Mouse (Mus musculus) thymus, postnatal 14 days (tissue): Measurements from ENCODE around the gene Vsig8.
A peak's percentile ranks its signal among the peaks of the same experiment; 100 is the strongest.

Experiments used
- DNase-seq: peaks from one replicate; pipeline ENCODE4 v3.0.0; 2021

Vsig8 gene

DNA sequence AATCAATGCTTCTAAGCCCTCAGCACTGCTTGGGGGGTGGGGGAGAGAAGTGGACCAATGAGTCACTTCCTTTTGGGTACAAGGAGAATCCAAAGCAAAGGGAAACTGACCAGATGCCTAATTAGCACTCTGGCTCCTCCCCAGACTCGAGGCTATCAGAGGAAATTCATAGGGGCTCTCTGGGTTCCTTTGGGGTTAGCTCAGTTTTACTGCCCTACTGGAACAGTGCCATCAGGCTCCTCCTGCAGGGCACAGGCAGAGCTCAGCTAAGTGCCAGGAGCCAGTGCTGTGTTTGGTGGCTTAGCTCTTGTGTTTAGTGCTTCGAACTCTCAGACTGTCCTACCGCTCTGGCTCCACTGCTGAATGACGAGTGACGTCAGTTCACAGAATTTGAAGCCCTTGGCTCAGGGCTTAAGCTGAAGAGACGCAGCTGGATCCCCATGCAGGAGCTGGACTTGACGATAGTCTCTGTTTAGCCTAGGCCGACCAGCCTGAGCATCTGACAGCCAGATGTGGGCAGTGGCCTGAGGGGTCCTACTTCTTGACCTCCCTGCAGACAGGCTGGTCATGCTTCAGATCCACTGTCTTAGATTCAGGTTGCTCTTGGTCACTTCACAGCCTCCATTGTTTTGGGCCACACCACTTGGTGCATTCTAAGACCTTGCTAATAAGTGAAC lies 25.1 kb upstream of the Vsig8 start:
- DNase-seq: no peak

GRCm38 (mm10) chr1:172532551-172532950 lies 23.2 kb upstream of the Vsig8 start:
- no peak for DNase-seq

DNA sequence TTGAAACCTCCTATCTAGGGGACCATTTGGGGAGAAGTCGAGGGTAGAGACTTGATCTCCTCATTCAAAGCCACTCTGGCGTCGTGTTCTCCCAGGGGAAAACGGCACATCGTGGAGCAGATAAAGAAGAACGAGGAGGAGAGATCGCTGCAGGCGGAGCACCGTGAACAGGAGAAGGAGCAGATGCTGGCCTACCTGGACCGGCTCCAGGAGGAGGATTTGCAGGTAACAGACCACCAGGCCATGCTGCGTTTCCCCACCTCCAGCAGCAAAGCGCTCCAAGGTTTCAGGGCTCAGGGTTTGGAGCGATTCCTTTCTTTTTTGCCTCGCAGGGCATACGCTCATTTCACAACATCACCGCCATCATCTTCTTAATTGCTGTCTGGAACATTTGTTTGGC lies 20.6 kb upstream of the Vsig8 start:
- DNase-seq: no peak

DNA sequence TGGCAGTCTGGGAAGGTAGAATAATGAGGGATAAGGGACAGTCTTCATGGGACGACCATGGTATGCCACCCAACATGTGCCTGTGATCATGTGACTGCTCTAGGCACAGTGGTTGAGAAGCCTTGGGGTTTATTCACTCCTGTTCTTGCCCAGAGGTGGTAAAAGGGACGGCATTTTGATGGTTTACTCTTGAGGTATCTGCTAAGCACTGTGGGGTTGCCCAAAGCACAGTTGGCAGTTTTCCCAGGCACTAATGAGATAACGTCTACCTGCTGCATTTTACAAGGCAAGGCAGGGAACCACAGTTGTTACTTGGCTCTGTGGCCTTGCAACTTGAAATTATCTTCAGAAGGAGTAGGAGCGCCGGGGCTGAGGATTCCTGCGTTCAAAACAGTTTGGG lies 15.9 kb upstream of the Vsig8 start:
- DNase-seq: no peak

DNA sequence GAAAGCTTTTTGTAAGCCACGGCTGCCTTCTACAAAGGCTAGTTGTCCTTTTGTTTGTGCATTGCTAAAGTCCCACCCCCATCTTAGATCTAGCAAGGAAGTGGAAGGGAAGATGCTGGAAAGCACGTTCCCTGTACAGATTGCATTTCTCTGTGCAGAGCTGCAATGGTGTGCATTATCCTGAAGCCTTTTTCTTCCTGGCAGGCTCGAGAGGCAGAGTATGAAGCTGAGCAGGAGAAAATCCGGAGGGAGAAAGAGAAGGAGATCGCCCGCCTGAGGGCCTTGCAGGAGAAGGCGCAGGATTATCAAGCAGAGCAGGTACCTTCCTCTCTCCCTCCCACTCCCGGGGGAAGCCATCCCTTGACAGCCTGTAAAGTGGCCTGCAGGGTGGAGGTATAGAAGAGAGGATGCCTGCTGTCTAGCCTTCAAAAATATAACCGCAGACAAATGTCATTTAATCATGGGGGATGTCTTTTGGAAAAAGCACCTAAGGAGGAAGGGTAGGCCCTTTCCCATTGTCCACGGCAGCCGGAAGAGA lies 15.4 kb upstream of the Vsig8 start:
- no peak for DNase-seq

DNA sequence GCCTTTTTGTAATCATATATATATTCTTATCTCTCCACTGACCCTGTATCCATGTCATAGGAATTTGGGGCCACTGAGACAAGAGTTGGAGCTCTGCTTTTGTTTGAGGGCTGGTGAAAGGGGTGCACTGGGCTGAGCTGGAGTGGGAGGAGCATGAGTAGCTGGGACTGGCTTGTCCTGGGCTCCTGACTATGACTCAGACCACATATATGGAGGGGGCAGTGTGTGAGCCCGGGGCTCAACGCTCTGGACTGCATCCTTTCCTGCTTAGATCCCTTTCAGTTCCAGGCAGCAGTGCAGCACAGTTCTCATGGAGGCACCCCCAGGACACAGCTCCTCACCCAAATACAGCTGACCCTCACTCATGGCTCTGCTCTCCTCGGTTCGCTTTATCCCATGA lies 9.7 kb upstream of the Vsig8 start:
- DNase-seq: no peak

GRCm38 (mm10) chr1:172548501-172548900 lies 7.2 kb upstream of the Vsig8 start:
- DNase-seq: peak; percentile 48

DNA sequence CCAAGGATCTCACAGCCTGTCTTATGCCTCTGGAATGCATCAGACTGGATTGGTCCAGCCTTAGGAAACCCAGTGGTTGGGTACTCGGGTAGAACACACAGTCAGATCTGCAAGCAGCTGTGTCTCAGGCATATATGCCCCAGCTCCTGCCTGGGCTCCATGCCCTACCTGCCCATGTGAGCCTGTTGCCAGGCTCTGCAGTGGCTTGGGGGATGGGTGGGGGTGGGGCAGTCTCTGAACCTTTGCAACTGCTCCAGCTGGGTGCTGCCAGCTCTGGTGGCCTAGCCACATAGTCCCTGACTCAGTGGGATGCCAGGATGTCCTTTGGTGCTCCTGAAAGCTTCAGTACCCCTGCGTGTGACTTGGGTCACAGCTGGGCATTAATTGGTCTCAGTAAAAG lies 6.4 kb upstream of the Vsig8 start:
- DNase-seq: no peak

GRCm38 (mm10) chr1:172549717-172550116 lies 6.0 kb upstream of the Vsig8 start:
- no peak for DNase-seq

DNA sequence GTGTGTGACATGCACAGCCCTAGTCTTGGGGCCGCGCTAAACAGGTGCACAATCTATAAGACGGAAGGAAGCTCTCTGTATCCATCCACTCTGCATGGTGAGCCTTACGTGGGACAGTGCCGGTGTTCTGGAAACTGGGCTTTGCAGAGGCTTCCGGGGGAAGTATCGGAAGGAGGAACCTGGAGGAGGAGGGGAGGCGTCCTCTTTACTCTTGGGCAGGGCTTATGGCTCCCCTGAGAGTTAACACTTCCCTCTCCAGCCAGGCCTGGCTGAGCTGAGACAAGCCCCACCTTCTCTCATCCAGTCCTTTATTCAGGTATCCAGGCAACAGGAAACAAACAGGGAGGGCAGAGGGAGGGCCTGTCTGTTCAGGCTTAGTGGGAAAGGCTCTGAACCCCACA lies 5.2 kb upstream of the Vsig8 start:
- peak; percentile 37 for DNase-seq

GRCm38 (mm10) chr1:172551009-172551408 lies 4.7 kb upstream of the Vsig8 start:
- no peak for DNase-seq

GRCm38 (mm10) chr1:172552623-172553022 lies 3.1 kb upstream of the Vsig8 start:
- no peak for DNase-seq

DNA sequence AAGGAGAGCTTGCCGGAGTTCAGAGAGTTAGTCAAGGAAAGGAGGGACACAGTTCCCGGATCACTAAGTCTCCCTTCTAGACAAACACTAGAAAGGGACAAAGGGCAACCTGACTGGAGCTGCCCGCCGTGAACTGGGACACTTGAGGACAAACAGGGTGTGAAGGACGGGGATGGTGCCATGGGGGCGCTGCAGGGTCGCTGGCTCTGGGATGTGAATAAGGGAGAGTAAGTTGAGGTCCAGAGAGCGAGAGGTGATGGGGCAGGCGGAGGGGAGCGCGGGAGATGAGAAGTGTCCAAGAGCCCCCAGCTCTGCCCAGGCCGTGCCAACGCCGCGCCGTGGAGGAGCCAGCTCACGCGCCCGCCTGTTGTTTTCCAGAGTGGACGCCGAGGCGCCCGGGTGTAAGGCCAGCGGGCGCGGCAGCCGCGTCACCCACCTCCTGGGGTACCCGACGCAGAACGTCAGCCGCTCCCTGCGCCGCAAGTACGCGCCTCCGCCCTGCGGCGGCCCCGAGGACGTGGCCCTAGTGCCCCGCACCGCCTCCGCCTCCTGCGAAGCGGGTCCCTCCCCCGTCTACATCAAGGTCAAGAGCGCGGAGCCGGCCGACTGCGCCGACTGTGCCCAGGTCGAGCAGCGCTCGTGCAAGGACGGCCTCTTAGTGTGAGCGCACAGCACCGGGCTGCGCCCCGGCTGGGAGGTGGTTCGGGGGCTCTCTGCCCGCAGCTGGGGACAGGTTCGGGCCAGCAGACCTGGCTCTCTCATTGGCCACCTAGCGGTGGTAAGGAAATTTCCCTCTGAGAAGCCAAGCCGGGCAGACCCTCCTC lies 7.1 kb downstream of the Vsig8 start:
- peak; percentile 62 for DNase-seq

- DNase-seq: no peak
Measured at GRCm38 (mm10) chr1:172563465-172563828, 7.7 kb downstream of the Vsig8 start.

DNA sequence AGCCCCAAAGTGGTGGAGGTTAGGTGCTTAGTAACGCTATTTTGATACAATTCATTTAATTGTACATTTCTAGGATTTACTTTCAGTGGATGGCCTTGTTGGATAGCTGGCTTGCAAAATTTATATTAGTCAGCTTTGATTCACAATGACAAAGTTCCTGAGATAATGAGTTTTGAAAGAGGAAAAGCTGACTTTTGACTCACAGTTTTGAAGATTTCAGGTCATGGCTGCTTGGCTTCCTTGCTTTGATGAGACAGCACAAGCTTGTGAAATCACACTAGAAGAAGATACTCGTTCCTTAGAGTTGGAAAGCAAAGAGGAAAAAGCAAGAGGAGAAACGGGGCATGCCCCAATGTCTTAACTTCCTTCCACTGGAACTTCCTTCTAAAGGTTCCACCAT lies 10.4 kb downstream of the Vsig8 start:
- DNase-seq: no peak

DNA sequence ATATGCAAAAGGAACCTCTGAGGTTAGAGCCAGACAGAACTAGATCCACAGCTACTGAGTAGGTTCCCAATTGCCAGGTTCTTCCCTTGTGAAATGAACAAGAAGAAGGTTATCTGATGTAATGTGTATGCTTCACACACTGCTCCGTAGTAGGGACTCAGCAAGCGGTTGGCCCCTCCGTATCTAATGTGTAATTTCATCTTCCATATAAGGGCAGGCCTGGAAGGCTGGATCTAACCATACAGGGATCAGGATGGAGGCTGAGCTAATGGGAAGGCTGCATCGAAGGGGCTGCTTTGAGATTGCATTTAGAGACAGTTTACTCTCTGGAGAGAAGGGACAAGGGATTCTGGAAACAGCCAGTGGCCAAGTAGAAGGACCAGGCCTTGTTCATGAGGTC lies 12.0 kb downstream of the Vsig8 start:
- no peak for DNase-seq

DNA sequence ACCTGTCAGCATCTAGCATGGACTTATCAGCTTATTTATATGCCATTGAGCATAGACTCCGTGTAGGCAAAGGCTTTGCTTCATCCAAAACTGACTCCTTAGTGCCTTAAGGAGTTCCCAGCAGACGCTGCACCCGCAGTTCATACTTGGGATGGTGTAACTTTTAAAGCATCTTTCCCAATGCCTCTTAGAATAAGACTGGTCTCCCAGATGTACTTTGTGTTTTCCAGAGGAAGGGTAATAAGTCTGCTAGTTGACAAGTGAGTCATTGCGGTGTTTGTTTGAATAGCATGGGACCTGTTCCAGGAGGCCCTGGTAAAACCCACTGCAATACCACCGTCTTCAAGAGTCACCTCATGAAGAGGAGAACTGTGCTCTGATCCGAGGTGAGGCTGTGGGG lies 24.4 kb downstream of the Vsig8 start:
- no peak for DNase-seq

DNA sequence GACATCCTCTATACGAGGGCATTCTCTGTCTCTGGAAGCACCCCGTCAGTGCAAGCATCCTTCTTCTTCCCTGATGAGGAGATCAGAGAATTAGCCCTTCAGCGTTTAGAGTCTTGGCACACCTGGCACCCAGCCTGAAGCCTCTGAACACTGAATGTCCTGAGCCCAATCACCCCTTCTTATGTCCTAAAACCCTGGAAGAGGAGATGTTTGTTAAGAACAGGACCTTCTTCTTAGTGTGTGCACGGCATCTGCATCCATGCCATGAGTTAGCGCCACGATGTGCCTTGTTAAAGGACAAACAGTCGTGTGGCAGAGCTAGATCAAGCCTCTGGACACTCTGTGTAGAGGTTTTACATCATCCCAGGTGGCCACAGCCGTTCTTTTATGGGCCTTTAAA lies 26.7 kb downstream of the Vsig8 start:
- no peak for DNase-seq

DNA sequence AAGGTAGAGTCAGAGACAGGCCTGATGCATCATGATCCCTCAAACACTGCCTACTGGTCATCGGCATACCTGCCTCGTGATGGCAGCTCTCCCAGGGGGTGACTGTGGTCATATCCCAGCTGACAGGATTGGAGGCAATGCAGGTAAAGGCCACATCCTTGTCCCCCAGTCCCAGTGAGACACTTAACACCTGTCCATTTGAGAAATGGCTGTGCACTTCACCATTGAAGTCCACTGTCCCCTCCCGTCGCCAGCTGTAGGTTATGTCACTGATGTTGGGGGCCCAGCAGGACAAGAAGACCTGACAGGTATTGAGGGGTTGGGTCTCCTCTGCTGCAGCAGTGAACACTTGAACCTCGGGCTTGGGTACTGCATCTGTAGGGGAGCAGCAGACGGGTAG lies 28.5 kb downstream of the Vsig8 start:
- no peak for DNase-seq

- no peak for DNase-seq
Measured at GRCm38 (mm10) chr1:172585026-172585425, 29.3 kb downstream of the Vsig8 start.

DNA sequence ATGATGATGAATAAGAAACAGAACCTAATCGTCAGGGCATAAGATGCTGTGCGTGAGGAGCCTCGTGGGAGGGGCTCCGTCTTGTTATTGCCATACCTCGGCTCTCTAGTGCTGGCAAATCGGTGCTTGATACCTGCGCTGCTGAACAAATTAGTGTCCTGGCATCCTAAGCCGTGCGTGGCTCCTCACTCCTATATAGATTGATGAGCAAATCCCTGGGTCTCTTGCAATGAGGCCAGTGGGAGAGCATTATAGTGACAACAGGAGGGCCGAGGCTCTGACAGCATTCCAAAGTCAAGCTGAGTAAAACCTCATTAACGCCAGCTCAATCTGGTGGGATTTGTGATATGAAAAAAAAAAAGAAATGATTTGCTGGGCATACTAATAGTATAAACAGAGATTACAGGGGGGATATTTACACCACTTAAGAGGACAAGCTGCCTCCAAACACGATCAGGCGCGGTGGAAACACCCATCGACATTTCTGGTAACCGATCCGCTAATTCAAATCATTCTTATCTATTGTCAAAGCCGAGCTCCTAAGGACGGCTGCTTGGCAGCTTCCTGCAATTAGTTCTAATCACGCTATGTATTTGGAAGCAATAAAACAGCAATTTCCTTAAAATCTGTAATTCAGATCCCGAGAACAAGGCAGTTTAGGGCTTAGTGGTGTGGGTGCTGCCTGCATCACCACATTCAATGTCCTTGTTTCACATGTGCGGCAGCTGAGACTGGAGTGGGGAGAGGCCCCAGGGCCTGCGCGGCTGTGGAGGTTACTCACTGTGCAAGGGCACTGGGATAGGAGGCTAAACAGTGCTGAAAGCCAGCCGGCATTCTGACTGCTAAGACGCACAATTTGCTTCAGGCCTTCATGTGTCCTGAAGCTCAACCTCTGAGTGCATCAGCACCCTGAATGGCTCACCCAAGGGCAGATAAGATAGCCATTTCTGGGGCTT lies 30.2 kb downstream of the Vsig8 start:
- DNase-seq: no peak

- no peak for DNase-seq
Measured at GRCm38 (mm10) chr1:172590385-172590784, 34.6 kb downstream of the Vsig8 start, which contains the start of gene Slamf8. Gene Slamf8 (minus strand): TSS chr1:172590568.

- no peak for DNase-seq
Measured at GRCm38 (mm10) chr1:172593321-172593720, 37.6 kb downstream of the Vsig8 start.
